Mouse (Mus musculus) skeletal muscle tissue, postnatal 0 days (tissue): Measurements from ENCODE around the gene Pramel5. TPM values are rescaled to one million over a fixed set of nuclear protein-coding genes. Genes with fewer than 3 reads are reported as not detected.

ENCODE experiments used
- polyA plus RNA-seq: library from polyadenylated mRNA; unstranded; fragments of >200 nt; fragmentation: Nextera tagmentation; extraction: Ambion mirVana; gene quantifications from 2 replicates; pipeline ENCODE4 v1.2.1, GENCODE M21; 2015

Gene Pramel5
- not detected in 2 replicates for polyA plus RNA-seq

GRCm38 (mm10) chr4:144280388-144280787 is at the start of gene Pramel5:
TSS of gene Pramel5 (minus strand) at chr4:144280488.

GRCm38 (mm10) chr4:144329949-144330348 is 49.7 kb upstream of the Pramel5 start, which contains the start of gene Gm13128:
TSS of gene Gm13128 (plus strand) at chr4:144330249.

Other genes with a start within 250 kb of the Pramel5 start
- gene Pramel4, start 221.4 kb downstream of the Pramel5 start, polyA plus RNA-seq = not detected in 2 replicates
- not detected in 2 replicates for gene Gm13102, start 174.0 kb downstream of the Pramel5 start, polyA plus RNA-seq
- gene Oog3, start 117.8 kb downstream of the Pramel5 start, polyA plus RNA-seq = not detected in 2 replicates
- gene Oog2, start 89.8 kb downstream of the Pramel5 start, polyA plus RNA-seq = not detected in 2 replicates
- gene C87977, start 67.2 kb downstream of the Pramel5 start, polyA plus RNA-seq = not detected in 2 replicates
- gene Gm13128, start 49.8 kb upstream of the Pramel5 start, polyA plus RNA-seq = not detected in 2 replicates
- not detected in 2 replicates for gene Gm13119, start 77.5 kb upstream of the Pramel5 start, polyA plus RNA-seq
- not detected in 2 replicates for gene Pramef20, start 97.4 kb upstream of the Pramel5 start, polyA plus RNA-seq
- gene Pramef12, start 128.0 kb upstream of the Pramel5 start, polyA plus RNA-seq = 0.06 TPM in 1 of 2 replicates, not detected in the other
- not detected in 2 replicates for gene 1700012P22Rik, start 158.3 kb upstream of the Pramel5 start, polyA plus RNA-seq
- not detected in 2 replicates for gene Gm9944, start 172.8 kb upstream of the Pramel5 start, polyA plus RNA-seq
- gene Aadacl3, start 183.3 kb upstream of the Pramel5 start, polyA plus RNA-seq = not detected in 2 replicates
- gene 9430007A20Rik, start 239.3 kb upstream of the Pramel5 start, polyA plus RNA-seq = not detected in 2 replicates